Mouse (Mus musculus) heart, postnatal 10 days (tissue): Measurements from ENCODE around the gene Tec. TPM values are rescaled to one million over a fixed set of nuclear protein-coding genes. Genes with fewer than 3 reads are reported as not detected.

Experiments
- total RNA-seq, 2 experiments: library from RNA; stranded (reverse); gene quantifications; 2 replicates each; pipeline ENCODE4 v1.2.3; 2021

Gene Tec
- total RNA-seq, 2 experiments from 2014 or later = 8.0 to 10.8 TPM

Other genes starting within 250 kb of the Tec start
- not detected for gene Cnga1, start 224.2 kb downstream of the Tec start, total RNA-seq
- not detected for gene Nipal1, start 220.7 kb downstream of the Tec start, total RNA-seq
- under 1 TPM; 0.22 to 0.34 TPM for gene Txk, start 115.7 kb downstream of the Tec start, total RNA-seq
- gene Slain2, start 45.8 kb upstream of the Tec start, total RNA-seq = 100 to 1,000 TPM; 128 to 131 TPM
- not detected for gene Gm10135, start 106.2 kb upstream of the Tec start, total RNA-seq
- gene Slc10a4, start 138.4 kb upstream of the Tec start, total RNA-seq = not detected